Mouse (Mus musculus) neural tube, embryonic 14.5 days (tissue): ENCODE measurements around the gene Pcnx4. TPM values are rescaled to one million over a fixed set of nuclear protein-coding genes. Genes with fewer than 3 reads are reported as not detected.

Experiments used
- ATAC-seq: fragments of 200-750 bp; cut with Nextera tagmentation; 2 replicates; pipeline ENCODE4 v1.8.0; 2017; ENCODE audit warnings: low read depth, mild to moderate bottlenecking, moderate TSS enrichment, moderate library complexity
- H3K27ac ChIP-seq: fragments of 300-500 bp; sonication (generic); 2 replicates; pipeline ENCODE4 v1.5.1; 2014; ENCODE audit warnings: low read depth, mild to moderate bottlenecking, control low read depth, low read length, moderate library complexity, mixed read lengths
- H3K27me3 ChIP-seq: fragments of 300-500 bp; sonication (generic); 2 replicates; pipeline ENCODE4 v1.6.1; 2014; ENCODE audit warnings: low read length; ENCODE audit not compliant: control insufficient read depth, insufficient read depth
- H3K36me3 ChIP-seq: fragments of 300-500 bp; sonication (generic); 2 replicates; pipeline ENCODE4 v1.6.1; 2014; ENCODE audit warnings: low read length, mixed read lengths; ENCODE audit not compliant: control insufficient read depth, insufficient read depth
- H3K4me1 ChIP-seq: fragments of 300-500 bp; sonication (generic); 2 replicates; pipeline ENCODE4 v1.6.1; 2014; ENCODE audit warnings: low read length; ENCODE audit not compliant: control insufficient read depth, insufficient read depth
- H3K4me2 ChIP-seq: fragments of 300-500 bp; sonication (generic); 2 replicates; pipeline ENCODE4 v1.6.1; 2014; ENCODE audit warnings: mild to moderate bottlenecking, low read depth, low read length, control low read depth
- H3K4me3 ChIP-seq: fragments of 300-500 bp; sonication (generic); 2 replicates; pipeline ENCODE4 v1.5.1; 2014; ENCODE audit warnings: low read depth, low read length, control low read depth, mixed read lengths
- H3K9ac ChIP-seq: fragments of 300-500 bp; sonication (generic); replicated peaks from 2 replicates; pipeline ENCODE4 v1.6.1; 2014; ENCODE audit warnings: low read depth, mild to moderate bottlenecking, control low read depth, low read length, mixed read lengths
- H3K9me3 ChIP-seq: fragments of 300-500 bp; sonication (generic); 2 replicates; pipeline ENCODE4 v1.6.1; 2016; ENCODE audit warnings: low read length; ENCODE audit not compliant: control insufficient read depth
- WGBS: fragments of 180-500 bp; shearing (Covaris S2); extraction: QIAGEN DNeasy Blood & Tissue Kit; methylation state at CpG from one replicate; pipeline ENCODE4 v1.1.7; 2014; 5-methylcytosine and 5-hydroxymethylcytosine counted together
- polyA plus RNA-seq: library from polyadenylated mRNA; unstranded; fragments of >200 nt; fragmentation: Nextera tagmentation; extraction: Ambion mirVana; gene quantifications from 2 replicates; pipeline ENCODE4 v1.2.1, GENCODE M21; 2014

Gene Pcnx4
- polyA plus RNA-seq, 1 experiment from 2014 or later: 28.1 TPM

DNA sequence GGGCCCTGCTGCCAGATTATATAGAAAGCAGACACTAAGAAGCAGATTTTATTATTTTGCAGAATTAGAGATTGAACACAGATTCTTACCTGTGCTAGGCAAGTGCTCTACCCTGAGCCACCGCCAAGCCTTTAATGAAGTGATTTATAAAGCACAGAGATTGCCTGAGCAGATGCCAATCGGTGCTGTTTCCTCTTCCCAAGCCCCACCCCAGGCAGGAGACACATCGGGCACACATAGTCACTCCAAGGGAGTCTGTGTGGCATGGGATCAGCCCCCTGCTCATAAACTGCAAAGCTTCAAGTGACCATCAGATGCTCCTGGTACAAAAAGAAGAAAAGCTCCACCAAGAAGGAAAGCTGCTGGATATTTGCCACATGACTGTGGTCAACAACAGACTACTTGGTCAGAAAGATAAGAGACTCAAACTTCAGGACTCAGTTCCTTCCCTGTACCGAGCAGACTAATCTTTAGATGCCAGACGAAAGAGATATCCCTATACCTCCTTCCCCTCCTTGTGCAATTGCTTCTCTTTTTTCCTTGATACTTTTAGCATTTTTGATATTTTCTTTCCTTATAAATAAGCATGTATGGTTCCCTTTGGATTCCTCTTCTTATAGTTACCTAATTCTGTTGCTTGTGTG lies 86.8 kb downstream of the Pcnx4 start:
- Histone ChIP-seq H3K4me2 (no peak overlapping the region), H3K36me3 (no peaks in the 10 kb centered on the region), H3K9ac (no peak overlapping the region), H3K4me1 (no peaks in the 10 kb centered on the region), H3K27ac (no peak overlapping the region), H3K4me3 (no peak overlapping the region), H3K27me3 (no peaks in the 10 kb centered on the region), H3K9me3 (no peaks in the 10 kb centered on the region)
- no peak for ATAC-seq
- 86% methylated on average over 5 of the region's 5 CpGs for WGBS

- Histone ChIP-seq H3K36me3 (no peaks in the 10 kb centered on the region), H3K4me2 (no peak overlapping the region), H3K27me3 (no peaks in the 10 kb centered on the region), H3K9ac (no peak overlapping the region), H3K4me1 (no peaks in the 10 kb centered on the region), H3K4me3 (no peak overlapping the region), H3K9me3 (no peaks in the 10 kb centered on the region), H3K27ac (no peak overlapping the region)
- no peak for ATAC-seq
- WGBS: 93% methylated on average over 7 of the region's 7 CpGs
Observed at GRCm38 (mm10) chr12:72628751-72629150, 92.6 kb downstream of the Pcnx4 start.

Other genes starting within 250 kb of the Pcnx4 start
- gene Rtn1, start 127.3 kb upstream of the Pcnx4 start, polyA plus RNA-seq: 2,768 and 3,331 TPM in 2 replicates
- 5.3 and 6.6 TPM in 2 replicates for gene Lrrc9, start 94.5 kb upstream of the Pcnx4 start, polyA plus RNA-seq
- gene Gm4756, start 113.3 kb downstream of the Pcnx4 start, polyA plus RNA-seq: not detected in 2 replicates
- gene Dhrs7, start 128.5 kb downstream of the Pcnx4 start, polyA plus RNA-seq: 20.3 and 20.5 TPM in 2 replicates
- gene Ppm1a, start 221.1 kb downstream of the Pcnx4 start, polyA plus RNA-seq: 86.7 and 106 TPM in 2 replicates